Mouse (Mus musculus) forebrain, embryonic 10.5 days (tissue): ENCODE data around the gene Tmem230. TPM values are rescaled to one million over a fixed set of nuclear protein-coding genes. Genes with fewer than 3 reads are reported as not detected.

Source experiments
- DNase-seq: peaks from one replicate; pipeline ENCODE4 v3.0.0-alpha.2; 2017; ENCODE audit warnings: low spot score; ENCODE audit errors: extremely low spot score
- H3K27ac ChIP-seq: fragments of 300-500 bp; sonication (generic); 2 replicates; pipeline ENCODE4 v1.5.1; 2016; ENCODE audit warnings: mild to moderate bottlenecking
- H3K27me3 ChIP-seq: fragments of 300-500 bp; sonication (generic); 2 replicates; pipeline ENCODE4 v1.6.1; 2016; ENCODE audit warnings: mild to moderate bottlenecking; ENCODE audit not compliant: poor library complexity, severe bottlenecking
- H3K36me3 ChIP-seq: fragments of 300-500 bp; sonication (generic); replicated peaks from 2 replicates; pipeline ENCODE4 v1.6.1; 2016; ENCODE audit warnings: mild to moderate bottlenecking, moderate library complexity
- H3K4me1 ChIP-seq: fragments of 300-500 bp; sonication (generic); 2 replicates; pipeline ENCODE4 v1.6.1; 2016
- H3K4me3 ChIP-seq: fragments of 300-500 bp; sonication (generic); 2 replicates; pipeline ENCODE4 v1.5.1; 2016; ENCODE audit warnings: mild to moderate bottlenecking, moderate library complexity
- H3K9me3 ChIP-seq: fragments of 300-500 bp; sonication (generic); 2 replicates; pipeline ENCODE4 v1.6.1; 2016; ENCODE audit warnings: mild to moderate bottlenecking, moderate library complexity
- WGBS: fragments of 180-500 bp; shearing (Covaris S2); methylation state at CpG from one replicate; pipeline ENCODE4 v1.1.7; 2016; 5-methylcytosine and 5-hydroxymethylcytosine counted together
- polyA plus RNA-seq: library from polyadenylated mRNA; unstranded; fragments of >200 nt; fragmentation: Nextera tagmentation; extraction: Ambion mirVana; gene quantifications from 2 replicates; pipeline ENCODE4 v1.2.1, GENCODE M21; 2016

The Tmem230 gene
- polyA plus RNA-seq, 1 experiment from 2014 or later, result 36.1 TPM

DNA sequence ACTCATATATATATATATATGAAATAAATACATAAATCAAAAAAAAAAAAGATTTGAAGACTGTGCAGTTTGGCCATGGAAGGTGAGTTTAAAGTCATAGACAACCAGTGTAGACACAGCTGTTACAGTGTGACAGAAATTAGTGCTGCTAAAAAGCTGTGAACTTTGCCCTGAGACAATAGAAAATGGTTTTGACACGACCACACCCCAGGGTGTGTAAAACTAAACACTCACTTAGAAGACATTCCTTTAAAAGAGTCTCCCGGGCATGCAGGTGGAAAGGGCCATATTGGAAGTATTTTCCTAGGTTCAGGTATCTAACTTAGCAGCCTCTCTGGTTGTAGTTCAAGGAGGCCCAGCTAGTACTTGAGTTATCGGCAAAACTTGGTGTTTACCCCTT lies 44.4 kb downstream of the Tmem230 start:
- 86% methylated on average over 3 of the region's 3 CpGs for WGBS
- DNase-seq, result no peak
- H3K27me3 ChIP-seq, result no peaks in the 10 kb centered on the region
- no peaks in the 10 kb centered on the region for H3K9me3 ChIP-seq
- peaks cover 7% of the 10 kb centered on the region for H3K4me1 ChIP-seq
- H3K36me3 ChIP-seq, result no peaks in the 10 kb centered on the region
- no peak overlapping the region for H3K27ac ChIP-seq
- H3K4me3 ChIP-seq, result no peak overlapping the region

GRCm38 (mm10) chr2:132198017-132198933 lies 49.3 kb downstream of the Tmem230 start:
- no peak for DNase-seq
- H3K36me3 ChIP-seq, result no peaks in the 10 kb centered on the region
- 90% methylated on average over 9 of the region's 9 CpGs for WGBS
- H3K27ac ChIP-seq, result no peak overlapping the region
- H3K9me3 ChIP-seq, result no peaks in the 10 kb centered on the region
- H3K27me3 ChIP-seq, result no peaks in the 10 kb centered on the region
- H3K4me1 ChIP-seq, result peaks cover 8% of the 10 kb centered on the region
- no peak overlapping the region for H3K4me3 ChIP-seq

DNA sequence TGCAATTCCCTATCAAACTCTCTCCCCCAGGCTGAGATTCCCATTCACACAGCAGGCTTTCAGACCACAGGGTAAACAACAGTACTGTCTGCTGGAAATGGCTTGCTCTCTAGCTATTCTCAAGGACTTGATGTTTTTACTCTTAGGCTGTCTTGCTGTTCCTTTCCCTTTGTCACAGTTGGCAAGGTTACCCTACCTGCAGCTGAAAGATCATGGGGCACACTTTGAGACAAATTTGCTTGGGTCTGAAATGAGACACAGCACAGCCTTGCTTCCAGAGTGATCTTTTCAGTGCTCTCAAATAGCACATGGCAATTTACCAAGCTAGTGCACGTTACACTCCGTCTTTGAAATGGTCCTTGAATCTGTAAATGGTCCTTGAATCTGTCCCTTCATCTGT lies 52.0 kb downstream of the Tmem230 start:
- Histone ChIP-seq H3K4me1 (peaks cover 8% of the 10 kb centered on the region), H3K4me3 (no peak overlapping the region), H3K36me3 (no peaks in the 10 kb centered on the region), H3K27ac (no peak overlapping the region), H3K9me3 (no peaks in the 10 kb centered on the region), H3K27me3 (no peaks in the 10 kb centered on the region)
- DNase-seq, result no peak
- WGBS, result 87% methylated on average over 2 of the region's 2 CpGs

- H3K4me1 ChIP-seq, result no peaks in the 10 kb centered on the region
- no peaks in the 10 kb centered on the region for H3K9me3 ChIP-seq
- WGBS, result 92% methylated on average over 3 of the region's 3 CpGs
- no peak overlapping the region for H3K4me3 ChIP-seq
- H3K36me3 ChIP-seq, result no peaks in the 10 kb centered on the region
- H3K27me3 ChIP-seq, result no peaks in the 10 kb centered on the region
- no peak for DNase-seq
- no peak overlapping the region for H3K27ac ChIP-seq
Observed at GRCm38 (mm10) chr2:132190602-132191161, 56.9 kb downstream of the Tmem230 start.

Other genes starting within 250 kb of the Tmem230 start
- gene Rassf2, start 217.5 kb downstream of the Tmem230 start, polyA plus RNA-seq, result 23.5 and 24.8 TPM in 2 replicates
- gene Slc23a2, start 102.7 kb downstream of the Tmem230 start, polyA plus RNA-seq, result 10.9 and 12.6 TPM in 2 replicates
- 470 and 483 TPM in 2 replicates for gene Pcna, start 5.5 kb upstream of the Tmem230 start, polyA plus RNA-seq
- 20.4 and 21.6 TPM in 2 replicates for gene Cds2, start 15.3 kb upstream of the Tmem230 start, polyA plus RNA-seq
- 0.96 and 1.2 TPM in 2 replicates for gene Prokr2, start 137.6 kb upstream of the Tmem230 start, polyA plus RNA-seq